Mouse (Mus musculus) lung, adult 2 months (tissue): ENCODE results near the gene Kmt2d. TPM values are rescaled to one million over a fixed set of nuclear protein-coding genes. Genes with fewer than 3 reads are reported as not detected.

ENCODE experiments used
- DNase-seq: peaks from one replicate; pipeline ENCODE4 v3.0.0; 2022
- H3K4me1 ChIP-seq: fragments of 200-500 bp; 2 replicates; pipeline ENCODE4 v1.6.1; 2011; ENCODE audit warnings: low read length; ENCODE audit not compliant: control insufficient read depth, insufficient read depth
- H3K4me3 ChIP-seq: fragments of 200-500 bp; replicated peaks from 2 replicates; pipeline ENCODE3; 2011; ENCODE audit warnings: low read depth, mild to moderate bottlenecking, control low read depth, low read length; ENCODE audit errors: extremely low read depth
- CTCF ChIP-seq: fragments of 200-500 bp; IDR thresholded peaks from 2 replicates; pipeline ENCODE4 v1.5.1; 2011; ENCODE audit warnings: mild to moderate bottlenecking, low read length, control low read depth; ENCODE audit not compliant: insufficient read depth
- POLR2A ChIP-seq: fragments of 200-500 bp; IDR thresholded peaks from 2 replicates; pipeline ENCODE4 v1.6.1; 2011; ENCODE audit warnings: low read depth, mild to moderate bottlenecking, control low read depth, low read length, borderline replicate concordance; ENCODE audit errors: extremely low read depth
- WGBS: fragments of 180-500 bp; shearing (Covaris S2); methylation state at CpG from one replicate; pipeline ENCODE4 v1.1.7; 2018; 5-methylcytosine and 5-hydroxymethylcytosine counted together
- polyA plus RNA-seq: library from polyadenylated mRNA; depleted of rRNA; stranded (reverse); fragments of >200 nt; gene quantifications from 2 replicates; pipeline ENCODE4 v1.2.3, GENCODE M21; 2012

Kmt2d gene
- polyA plus RNA-seq, 1 experiment: 36.0 TPM

- TF ChIP-seq POLR2A: no peak
- TF ChIP-seq CTCF: peak; percentile 53
- no peak overlapping the region for H3K4me3 ChIP-seq
- peaks cover 5% of the 10 kb centered on the region for H3K4me1 ChIP-seq
- WGBS: 4% methylated on average over 64 of the region's 64 CpGs
- peak; percentile 63 for DNase-seq
Measured at GRCm38 (mm10) chr15:98805324-98806040, 65.5 kb downstream of the Kmt2d start.

GRCm38 (mm10) chr15:98804054-98804453, 67.0 kb downstream of the Kmt2d start:
- TF ChIP-seq CTCF: peak; percentile 63
- TF ChIP-seq POLR2A: no peak
- Histone ChIP-seq H3K4me3 (no peak overlapping the region), H3K4me1 (peaks cover 5% of the 10 kb centered on the region)
- peak; percentile 86 for DNase-seq
- WGBS: under 1% methylated on average over 32 of the region's 32 CpGs

- H3K4me3 ChIP-seq: no peak overlapping the region
- 22% methylated on average over 8 of the region's 8 CpGs for WGBS
- TF ChIP-seq CTCF (no peak), POLR2A (no peak)
- H3K4me1 ChIP-seq: peaks cover 5% of the 10 kb centered on the region
- no peak for DNase-seq
Measured at GRCm38 (mm10) chr15:98802926-98803325, 68.1 kb downstream of the Kmt2d start.

GRCm38 (mm10) chr15:98799396-98799795, 71.6 kb downstream of the Kmt2d start:
- Histone ChIP-seq H3K4me1 (no peaks in the 10 kb centered on the region), H3K4me3 (no peak overlapping the region)
- WGBS: 12% methylated on average over 12 of the region's 12 CpGs
- no peak for TF ChIP-seq POLR2A
- peak; percentile 87 for TF ChIP-seq CTCF
- peak; percentile 83 for DNase-seq

GRCm38 (mm10) chr15:98798903-98799302, 72.1 kb downstream of the Kmt2d start:
- Histone ChIP-seq H3K4me1 (no peaks in the 10 kb centered on the region), H3K4me3 (no peak overlapping the region)
- DNase-seq: no peak
- TF ChIP-seq CTCF: no peak
- no peak for TF ChIP-seq POLR2A
- 60% methylated on average over 3 of the region's 3 CpGs for WGBS

- DNase-seq: no peak
- Histone ChIP-seq H3K4me1 (no peaks in the 10 kb centered on the region), H3K4me3 (no peak overlapping the region)
- no peak for TF ChIP-seq POLR2A
- no peak for TF ChIP-seq CTCF
- WGBS: 16% methylated on average over 28 of the region's 28 CpGs
Measured at GRCm38 (mm10) chr15:98797835-98798492, 73.0 kb downstream of the Kmt2d start.

- TF ChIP-seq CTCF: no peak
- TF ChIP-seq POLR2A: no peak
- Histone ChIP-seq H3K4me1 (no peaks in the 10 kb centered on the region; the same call in 1 of the 2 replicates), H3K4me3 (no peak overlapping the region)
- DNase-seq: no peak
- 9% methylated on average over 12 of the region's 13 CpGs for whole genome bisulfite sequencing
Measured at GRCm38 (mm10) chr15:98796803-98797595, 74.0 kb downstream of the Kmt2d start.

GRCm38 (mm10) chr15:98793141-98793698, 77.8 kb downstream of the Kmt2d start:
- TF ChIP-seq POLR2A (no peak), CTCF (no peak)

More at GRCm38 (mm10) chr15:98793141-98793698, 77.8 kb downstream of the Kmt2d start:
- Histone ChIP-seq H3K4me1 (peaks cover 13% of the 10 kb centered on the region; the same call in 1 of the 2 replicates), H3K4me3 (no peak overlapping the region)
- 3% methylated on average over 13 of the region's 13 CpGs for WGBS
- no peak for DNase-seq
